Comparison of ENCODE assay signal across 16 mouse cellular contexts in genomic region chr11:52094568-52094967, GRCm38 (mm10). TPM values are rescaled to one million over a fixed set of nuclear protein-coding genes. Genes with fewer than 3 reads are reported as not detected.
DNase-seq lines count a peak whose midpoint lies in the region; ATAC-seq lines count a peak whose summit lies in the region.
"Had no signal": no experiment of that assay in that cellular context is flagged by ENCODE, and none has a peak within 500 bp of the region (broad histone marks: within the 10 kb centered on the region; RNA-seq: fewer than 3 reads in every experiment).

No protein-coding gene starts in this region.

- 49% methylated on average over 5 of the region's 5 CpGs for WGBS in heart, embryonic 13.5 days
- WGBS in heart, embryonic 10.5 days, result 59% methylated on average over 5 of the region's 5 CpGs
- 70% methylated on average over 5 of the region's 5 CpGs for WGBS in neural tube, embryonic 13.5 days
- 72% methylated on average over 5 of the region's 5 CpGs for WGBS in neural tube, embryonic 15.5 days

- no peak overlapping the region for H3K4me2 ChIP-seq in heart, embryonic 13.5 days
- H3K4me2 ChIP-seq in neural tube, embryonic 13.5 days, result no peak overlapping the region
- no peak overlapping the region for H3K4me2 ChIP-seq in neural tube, embryonic 15.5 days

- no peaks in the 10 kb centered on the region for H3K9me3 ChIP-seq in heart, embryonic 13.5 days
- H3K9me3 ChIP-seq in heart, embryonic 10.5 days, result no peaks in the 10 kb centered on the region
- no peaks in the 10 kb centered on the region for H3K9me3 ChIP-seq in neural tube, embryonic 13.5 days
- no peaks in the 10 kb centered on the region for H3K9me3 ChIP-seq in neural tube, embryonic 15.5 days (replicated peaks)
- H3K9me3 ChIP-seq: limb, embryonic 10.5 days had no signal

- H3K27me3 ChIP-seq in heart, embryonic 13.5 days (replicated peaks), result no peaks in the 10 kb centered on the region
- no peaks in the 10 kb centered on the region for H3K27me3 ChIP-seq in heart, embryonic 10.5 days (ENCODE audit: insufficient read depth, poor library complexity, severe bottlenecking)
- H3K27me3 ChIP-seq in neural tube, embryonic 13.5 days, result no peaks in the 10 kb centered on the region
- H3K27me3 ChIP-seq in neural tube, embryonic 15.5 days (replicated peaks), result no peaks in the 10 kb centered on the region

- no peaks in the 10 kb centered on the region for H3K36me3 ChIP-seq in heart, embryonic 13.5 days
- H3K36me3 ChIP-seq in heart, embryonic 10.5 days, result no peaks in the 10 kb centered on the region
- H3K36me3 ChIP-seq in neural tube, embryonic 13.5 days, result no peaks in the 10 kb centered on the region
- no peaks in the 10 kb centered on the region for H3K36me3 ChIP-seq in neural tube, embryonic 15.5 days
- H3K36me3 ChIP-seq: limb, embryonic 10.5 days had no signal

- peak; percentile 35 for DNase-seq in adrenal gland, adult 2 months
- no peak for DNase-seq in adrenal gland, adult 18-20 months (ENCODE audit: low spot score in 2 of 2)
- no peak for DNase-seq in heart, embryonic 10.5 days (ENCODE audit: low spot score)
- DNase-seq in left cerebral cortex, adult 9 months (ENCODE audit: low spot score in 2 of 2), result no peak
- DNase-seq in urinary bladder, postnatal 25 days (ENCODE audit: low spot score), result no peak
- DNase-seq: cerebellum, adult 2 months; right cerebral cortex, postnatal 14 days had no signal

- H3K27ac ChIP-seq in heart, embryonic 13.5 days (replicated peaks), result peak overlapping the region; percentile 51
- H3K27ac ChIP-seq in heart, embryonic 10.5 days, result no peak overlapping the region
- no peak overlapping the region for H3K27ac ChIP-seq in neural tube, embryonic 13.5 days (replicated peaks)
- no peak overlapping the region for H3K27ac ChIP-seq in neural tube, embryonic 15.5 days (replicated peaks)
- H3K27ac ChIP-seq: limb, embryonic 10.5 days; macrophage had no signal

- no peak for ATAC-seq in heart, embryonic 13.5 days (ENCODE audit: extremely low read depth, insufficient number of reproducible peaks, low FRiP score, low TSS enrichment)
- ATAC-seq in neural tube, embryonic 13.5 days (ENCODE audit: low read depth), result no peak
- no peak for ATAC-seq in neural tube, embryonic 15.5 days (ENCODE audit: low FRiP score)
- ATAC-seq: inflammation-experienced regulatory T-cells, adult 6 months had no signal

- H3K9ac ChIP-seq in heart, embryonic 13.5 days, result peak overlapping the region; percentile 40; the same call in 1 of the 2 replicates
- H3K9ac ChIP-seq in neural tube, embryonic 13.5 days, result 0 out of 2 replicates have a peak overlapping the region, but pooled peaks have one; percentile 0
- no peak overlapping the region for H3K9ac ChIP-seq in neural tube, embryonic 15.5 days (replicated peaks)

- peaks cover 14% of the 10 kb centered on the region for H3K4me1 ChIP-seq in heart, embryonic 13.5 days
- peaks cover 10% of the 10 kb centered on the region for H3K4me1 ChIP-seq in heart, embryonic 10.5 days
- H3K4me1 ChIP-seq in neural tube, embryonic 13.5 days (replicated peaks), result peaks cover 10% of the 10 kb centered on the region
- peaks cover 7% of the 10 kb centered on the region for H3K4me1 ChIP-seq in neural tube, embryonic 15.5 days

- H3K4me3 ChIP-seq in heart, embryonic 13.5 days, result no peak overlapping the region
- no peak overlapping the region for H3K4me3 ChIP-seq in heart, embryonic 10.5 days
- no peak overlapping the region for H3K4me3 ChIP-seq in neural tube, embryonic 13.5 days
- no peak overlapping the region for H3K4me3 ChIP-seq in neural tube, embryonic 15.5 days (replicated peaks)
- H3K4me3 ChIP-seq: limb, embryonic 10.5 days had no signal

RNA-seq across cellular contexts. Expression of gene Ppp2ca, which starts 3.9 kb away (rescaled TPM):
- total RNA-seq in adrenal gland, adult 2 months (2021), result 10 to 100 TPM; 69.0 to 90.8 TPM
- 17.5 and 19.2 TPM in 2 replicates for polyA plus RNA-seq in adrenal gland, adult 2 months (2012; rRNA removed)
- 10 to 100 TPM; 79.8 to 87.8 TPM for total RNA-seq in adrenal gland, adult 18-20 months (2021)
- polyA plus RNA-seq in heart, embryonic 13.5 days (2015; fragmentation: Nextera tagmentation; extraction: Ambion mirVana), result 64.2 and 68.9 TPM in 2 replicates
- 66.2 and 91.4 TPM in 2 replicates for polyA plus RNA-seq in heart, embryonic 10.5 days (2016; fragmentation: Nextera tagmentation; extraction: Ambion mirVana)
- polyA plus RNA-seq in neural tube, embryonic 13.5 days (2015; fragmentation: Nextera tagmentation; extraction: Ambion mirVana), result 137 and 141 TPM in 2 replicates
- 128 and 130 TPM in 2 replicates for polyA plus RNA-seq in neural tube, embryonic 15.5 days (2015; fragmentation: Nextera tagmentation; extraction: Ambion mirVana)

RNA-seq across cellular contexts. Expression of gene Olfr1373, which starts 50.8 kb away (rescaled TPM):
- not detected for total RNA-seq in adrenal gland, adult 2 months (2021)
- polyA plus RNA-seq in adrenal gland, adult 2 months (2012; rRNA removed), result not detected in 2 replicates
- not detected for total RNA-seq in adrenal gland, adult 18-20 months (2021)
- not detected in 2 replicates for polyA plus RNA-seq in heart, embryonic 13.5 days (2015; fragmentation: Nextera tagmentation; extraction: Ambion mirVana)
- polyA plus RNA-seq in heart, embryonic 10.5 days (2016; fragmentation: Nextera tagmentation; extraction: Ambion mirVana), result not detected in 2 replicates
- polyA plus RNA-seq in neural tube, embryonic 13.5 days (2015; fragmentation: Nextera tagmentation; extraction: Ambion mirVana), result not detected in 2 replicates
- polyA plus RNA-seq in neural tube, embryonic 15.5 days (2015; fragmentation: Nextera tagmentation; extraction: Ambion mirVana), result not detected in 2 replicates
- total RNA-seq: heart, adult 18-20 months had no signal
- polyA plus RNA-seq: cerebellum, adult 2 months; embryonic facial prominence, embryonic 11.5 days; forebrain, embryonic 11.5 days; inflammation-experienced regulatory T-cells, adult 6 months; limb, embryonic 10.5 days; macrophage had no signal
